Mouse (Mus musculus) gastrocnemius, postnatal 10 days (tissue): ENCODE data around the gene Fdps. TPM values are rescaled to one million over a fixed set of nuclear protein-coding genes. Genes with fewer than 3 reads are reported as not detected.

Source experiments
- total RNA-seq, 2 experiments: library from RNA; stranded (reverse); gene quantifications; 2 replicates each; pipeline ENCODE4 v1.2.3; 2021

Fdps gene
- total RNA-seq, 2 experiments from 2014 or later: 33.7 to 35.5 TPM

Other genes starting within 250 kb of the Fdps start
- 10 to 100 TPM; 13.8 to 18.7 TPM for gene Msto1, start 188.0 kb downstream of the Fdps start, total RNA-seq
- gene Ash1l, start 151.3 kb downstream of the Fdps start, total RNA-seq: 10 to 100 TPM; 28.8 to 35.3 TPM
- 10 to 100 TPM; 62.8 to 67.6 TPM for gene Dap3, start 150.8 kb downstream of the Fdps start, total RNA-seq
- gene Rusc1, start 8.6 kb downstream of the Fdps start, total RNA-seq: 1 to 10 TPM; 9.7 to 9.9 TPM
- not detected for gene Gm43738, start 860 bp downstream of the Fdps start, total RNA-seq
- under 1 TPM in 1 of 2 experiments, not detected in 1; 0.41 TPM for gene Pklr, start 34.2 kb upstream of the Fdps start, total RNA-seq
- 1 to 10 TPM in 1 of 2 experiments, under 1 TPM in 1; 0.12 to 1.1 TPM for gene Hcn3, start 58.2 kb upstream of the Fdps start, total RNA-seq
- gene Clk2, start 62.8 kb upstream of the Fdps start, total RNA-seq: 10 to 100 TPM; 21.5 to 32.6 TPM
- gene Scamp3, start 75.5 kb upstream of the Fdps start, total RNA-seq: 10 to 100 TPM; 36.7 to 40.0 TPM
- 10 to 100 TPM; 11.1 to 12.9 TPM for gene Fam189b, start 81.2 kb upstream of the Fdps start, total RNA-seq
- gene Gba, start 101.0 kb upstream of the Fdps start, total RNA-seq: 10 to 100 TPM; 20.6 to 24.5 TPM
- gene Thbs3, start 113.2 kb upstream of the Fdps start, total RNA-seq: 10 to 100 TPM; 46.2 to 61.5 TPM
- gene Mtx1, start 125.1 kb upstream of the Fdps start, total RNA-seq: 10 to 100 TPM; 55.2 to 57.3 TPM
- gene Muc1, start 127.1 kb upstream of the Fdps start, total RNA-seq: under 1 TPM; 0.16 to 0.63 TPM
- 10 to 100 TPM; 78.1 to 93.1 TPM for gene Krtcap2, start 144.0 kb upstream of the Fdps start, total RNA-seq
- under 1 TPM; 0.70 to 0.86 TPM for gene Trim46, start 144.3 kb upstream of the Fdps start, total RNA-seq
- 10 to 100 TPM; 47.4 to 54.9 TPM for gene Dpm3, start 157.4 kb upstream of the Fdps start, total RNA-seq
- 10 to 100 TPM; 19.0 to 28.7 TPM for gene Slc50a1, start 168.6 kb upstream of the Fdps start, total RNA-seq
- gene Efna1, start 179.2 kb upstream of the Fdps start, total RNA-seq: 10 to 100 TPM; 21.1 to 26.3 TPM
- not detected for gene Efna3, start 221.0 kb upstream of the Fdps start, total RNA-seq
- gene Efna4, start 236.1 kb upstream of the Fdps start, total RNA-seq: 1 to 10 TPM in 1 of 2 experiments, under 1 TPM in 1; 0.82 to 1.9 TPM
- gene Adam15, start 248.0 kb upstream of the Fdps start, total RNA-seq: 10 to 100 TPM; 32.6 to 48.1 TPM